Mouse (Mus musculus) heart, postnatal 14 days (tissue): ENCODE data around the gene 4930452B06Rik. TPM values are rescaled to one million over a fixed set of nuclear protein-coding genes. Genes with fewer than 3 reads are reported as not detected.

Source experiments
- DNase-seq, 2 experiments: peaks; one replicate each; pipeline ENCODE4 v3.0.0; 2021 to 2022
- intact Hi-C: fragments of 180-260 bp; cut with DNase I; formaldehyde crosslinking; loops from one replicate; pipeline ENCODE4 v1.15.1; 2025
- total RNA-seq, 2 experiments: library from RNA; stranded (reverse); gene quantifications; 2 replicates each; pipeline ENCODE4 v1.2.3; 2021

4930452B06Rik gene
- total RNA-seq, 2 experiments from 2014 or later: 3.3 to 4.1 TPM

- no peak for DNase-seq
- intact Hi-C loops: no loop called here
Measured at GRCm38 (mm10) chr14:8392181-8392825, 273.7 kb downstream of the 4930452B06Rik start.
